Comparison of ENCODE assay signal across 8 mouse cellular contexts in genomic region chr10:89731341-89731740, GRCm38 (mm10). TPM values are rescaled to one million over a fixed set of nuclear protein-coding genes. Genes with fewer than 3 reads are reported as not detected.
DNase-seq lines count a peak whose midpoint lies in the region; ATAC-seq and TF ChIP-seq lines count a peak whose summit lies in the region.

No protein-coding gene starts in this region.

- peak overlapping the region; percentile 74 for H3K4me3 ChIP-seq in kidney, embryonic 14.5 days (ENCODE audit: low read length)
- H3K4me3 ChIP-seq in bone marrow, adult 2 months (replicated peaks; ENCODE audit: control insufficient read depth, low read depth, low read length), result peak overlapping the region; percentile 55
- H3K4me3 ChIP-seq in hindbrain, embryonic 15.5 days, result peak overlapping the region; percentile 64
- peak overlapping the region; percentile 62 for H3K4me3 ChIP-seq in midbrain, embryonic 16.5 days (ENCODE audit: low read depth, low read length)

- H3K27ac ChIP-seq in kidney, embryonic 14.5 days (ENCODE audit: low read depth, low read length), result no peak overlapping the region
- H3K27ac ChIP-seq in bone marrow, adult 2 months (ENCODE audit: control insufficient read depth, insufficient read depth, low read depth, low read length, poor library complexity), result no peak overlapping the region
- H3K27ac ChIP-seq in hindbrain, embryonic 15.5 days (replicated peaks), result peak overlapping the region; percentile 83
- H3K27ac ChIP-seq in midbrain, embryonic 16.5 days (ENCODE audit: low read length), result peak overlapping the region; percentile 83; the same call in 1 of the 2 replicates

- intact Hi-C loops in left cerebral cortex, postnatal 4 days (cut with DNase I), result no loop called here

- H3K9me3 ChIP-seq in kidney, embryonic 14.5 days (ENCODE audit: control insufficient read depth, low read length), result no peaks in the 10 kb centered on the region
- H3K9me3 ChIP-seq in hindbrain, embryonic 15.5 days, result no peaks in the 10 kb centered on the region
- no peaks in the 10 kb centered on the region for H3K9me3 ChIP-seq in midbrain, embryonic 16.5 days (replicated peaks; ENCODE audit: control insufficient read depth, low read length, poor library complexity, severe bottlenecking)

- no peak for ATAC-seq in kidney, embryonic 14.5 days (ENCODE audit: low FRiP score, low TSS enrichment)
- ATAC-seq in hindbrain, embryonic 15.5 days (ENCODE audit: low FRiP score, low read depth), result no peak
- ATAC-seq in midbrain, embryonic 16.5 days, result 0 out of 2 replicates have a peak, but pooled peaks have one; percentile 40

- H3K4me1 ChIP-seq in kidney, embryonic 14.5 days (ENCODE audit: control insufficient read depth, insufficient read depth, low read length), result peaks cover 11% of the 10 kb centered on the region
- H3K4me1 ChIP-seq in bone marrow, adult 2 months (ENCODE audit: control insufficient read depth, insufficient read depth, low read length), result no peaks in the 10 kb centered on the region; the same call in 1 of the 2 replicates
- H3K4me1 ChIP-seq in hindbrain, embryonic 15.5 days (replicated peaks), result peaks cover 19% of the 10 kb centered on the region
- peaks cover 17% of the 10 kb centered on the region for H3K4me1 ChIP-seq in midbrain, embryonic 16.5 days (ENCODE audit: control insufficient read depth, insufficient read depth, low read length)

- no peaks in the 10 kb centered on the region for H3K27me3 ChIP-seq in kidney, embryonic 14.5 days (ENCODE audit: control insufficient read depth, insufficient read depth, low read length)
- H3K27me3 ChIP-seq in hindbrain, embryonic 15.5 days, result no peaks in the 10 kb centered on the region; the same call in 1 of the 2 replicates
- no peaks in the 10 kb centered on the region; the same call in 1 of the 2 replicates for H3K27me3 ChIP-seq in midbrain, embryonic 16.5 days (ENCODE audit: control insufficient read depth, insufficient read depth, low read depth, low read length)

- peaks cover 11% of the 10 kb centered on the region; the same call in 1 of the 2 replicates for H3K36me3 ChIP-seq in kidney, embryonic 14.5 days (ENCODE audit: control insufficient read depth, insufficient read depth, low read length)
- peaks cover under 1% of the 10 kb centered on the region; the same call in 1 of the 2 replicates for H3K36me3 ChIP-seq in hindbrain, embryonic 15.5 days
- 0 out of 2 replicates have a peak, but pooled peaks cover 2% of the 10 kb centered on the region for H3K36me3 ChIP-seq in midbrain, embryonic 16.5 days (ENCODE audit: control insufficient read depth, insufficient read depth, low read length)

- no peak for TF ChIP-seq POLR2A in bone marrow, adult 2 months (IDR thresholded peaks at IDR 0.05; ENCODE audit: borderline replicate concordance, control insufficient read depth, low read depth, low read length)

- H3K4me2 ChIP-seq in kidney, embryonic 14.5 days (replicated peaks; ENCODE audit: low read depth, low read length), result peak overlapping the region; percentile 74
- peak overlapping the region; percentile 76 for H3K4me2 ChIP-seq in hindbrain, embryonic 15.5 days
- peak overlapping the region; percentile 62 for H3K4me2 ChIP-seq in midbrain, embryonic 16.5 days (ENCODE audit: low read length)

- DNase-seq in kidney, adult 18-20 months, result no peak
- DNase-seq in left cerebral cortex, postnatal 4 days, result no peak
- DNase-seq in embryo, embryonic 11 days, result no peak
- no peak for DNase-seq in c-Kit-positive CD71-positive TER-119-positive erythroid progenitor cells, embryonic 14.5 days (ENCODE audit: low spot score)

- no peak for TF ChIP-seq CTCF in bone marrow, adult 2 months (IDR thresholded peaks at IDR 0.05; ENCODE audit: control insufficient read depth, insufficient read depth, low read length)

- WGBS in kidney, embryonic 14.5 days, result 17% methylated on average over 5 of the region's 5 CpGs
- WGBS in bone marrow, adult 2 months, result 14% methylated on average over 5 of the region's 5 CpGs
- 15% methylated on average over 5 of the region's 5 CpGs for WGBS in hindbrain, embryonic 15.5 days
- WGBS in midbrain, embryonic 16.5 days, result 9% methylated on average over 5 of the region's 5 CpGs

- peak overlapping the region; percentile 59; the same call in 1 of the 2 replicates for H3K9ac ChIP-seq in kidney, embryonic 14.5 days (ENCODE audit: low read depth, low read length)
- H3K9ac ChIP-seq in hindbrain, embryonic 15.5 days, result peak overlapping the region; percentile 55
- peak overlapping the region; percentile 71 for H3K9ac ChIP-seq in midbrain, embryonic 16.5 days (ENCODE audit: low read depth, low read length)

RNA-seq across cellular contexts. Expression of gene Actr6, which starts 0.8 kb away (rescaled TPM):
- polyA plus RNA-seq in kidney, embryonic 14.5 days (2014; fragmentation: Nextera tagmentation; extraction: Ambion mirVana), result 36.3 and 48.7 TPM in 2 replicates
- 2.7 and 3.7 TPM in 2 replicates for polyA plus RNA-seq in bone marrow, adult 2 months (2011; ENCODE audit: insufficient read depth, insufficient read length, low replicate concordance, missing spikeins)
- polyA plus RNA-seq in hindbrain, embryonic 15.5 days (2015; fragmentation: Nextera tagmentation; extraction: Ambion mirVana), result 46.5 and 51.6 TPM in 2 replicates
- 55.3 and 60.3 TPM in 2 replicates for polyA plus RNA-seq in midbrain, embryonic 16.5 days (2015; fragmentation: Nextera tagmentation; extraction: Ambion mirVana)
- total RNA-seq in left cerebral cortex, postnatal 4 days (2021), result 10 to 100 TPM; 26.8 to 28.5 TPM

RNA-seq across cellular contexts. Expression of gene Uhrf1bp1l, which starts 13.4 kb away (rescaled TPM):
- polyA plus RNA-seq in kidney, embryonic 14.5 days (2014; fragmentation: Nextera tagmentation; extraction: Ambion mirVana), result 22.9 and 38.0 TPM in 2 replicates
- polyA plus RNA-seq in bone marrow, adult 2 months (2011; ENCODE audit: insufficient read depth, insufficient read length, low replicate concordance, missing spikeins), result 10.0 and 20.4 TPM in 2 replicates
- polyA plus RNA-seq in hindbrain, embryonic 15.5 days (2015; fragmentation: Nextera tagmentation; extraction: Ambion mirVana), result 27.0 and 31.1 TPM in 2 replicates
- 30.7 and 32.9 TPM in 2 replicates for polyA plus RNA-seq in midbrain, embryonic 16.5 days (2015; fragmentation: Nextera tagmentation; extraction: Ambion mirVana)
- total RNA-seq in left cerebral cortex, postnatal 4 days (2021), result 10 to 100 TPM; 51.1 to 53.3 TPM

RNA-seq across cellular contexts. Expression of gene Scyl2, which starts 45.3 kb away (rescaled TPM):
- polyA plus RNA-seq in kidney, embryonic 14.5 days (2014; fragmentation: Nextera tagmentation; extraction: Ambion mirVana), result 9.2 and 16.0 TPM in 2 replicates
- 8.8 and 11.8 TPM in 2 replicates for polyA plus RNA-seq in bone marrow, adult 2 months (2011; ENCODE audit: insufficient read depth, insufficient read length, low replicate concordance, missing spikeins)
- 7.5 and 8.5 TPM in 2 replicates for polyA plus RNA-seq in hindbrain, embryonic 15.5 days (2015; fragmentation: Nextera tagmentation; extraction: Ambion mirVana)
- polyA plus RNA-seq in midbrain, embryonic 16.5 days (2015; fragmentation: Nextera tagmentation; extraction: Ambion mirVana), result 7.8 and 9.8 TPM in 2 replicates
- 10 to 100 TPM; 46.3 to 48.2 TPM for total RNA-seq in left cerebral cortex, postnatal 4 days (2021)

Comparison
In these comparisons a context has a peak if more than half of its experiments do, and no peak if none do; other contexts are left out.
1. H3K27ac ChIP-seq: peak in hindbrain, embryonic 15.5 days (single experiment) and midbrain, embryonic 16.5 days (single experiment); none in kidney, embryonic 14.5 days (single experiment) and bone marrow, adult 2 months (single experiment).
2. Peak in every context shown above with its lines, with median percentiles within 50 percentile points of each other: H3K4me2 ChIP-seq, H3K4me3 ChIP-seq and H3K9ac ChIP-seq.